Mouse (Mus musculus) kidney, embryonic 15.5 days (tissue): ENCODE measurements around the gene Atp5l. TPM values are rescaled to one million over a fixed set of nuclear protein-coding genes. Genes with fewer than 3 reads are reported as not detected.

Source experiments
- ATAC-seq: fragments of 200-750 bp; cut with Nextera tagmentation; replicated peaks from 2 replicates; pipeline ENCODE4 v1.8.0; 2017; ENCODE audit warnings: moderate TSS enrichment; ENCODE audit not compliant: low FRiP score
- H3K27ac ChIP-seq: fragments of 300-500 bp; sonication (generic); 2 replicates; pipeline ENCODE4 v1.5.1; 2015; ENCODE audit warnings: mild to moderate bottlenecking, inconsistent platforms
- H3K27me3 ChIP-seq: fragments of 300-500 bp; sonication (generic); 2 replicates; pipeline ENCODE4 v1.6.1; 2015; ENCODE audit warnings: inconsistent platforms
- H3K36me3 ChIP-seq: fragments of 300-500 bp; sonication (generic); 2 replicates; pipeline ENCODE4 v1.6.1; 2015; ENCODE audit warnings: inconsistent platforms
- H3K4me1 ChIP-seq: fragments of 300-500 bp; sonication (generic); 2 replicates; pipeline ENCODE4 v1.6.1; 2015; ENCODE audit warnings: inconsistent platforms
- H3K4me2 ChIP-seq: fragments of 300-500 bp; sonication (generic); 2 replicates; pipeline ENCODE4 v1.6.1; 2015; ENCODE audit warnings: moderate library complexity, mild to moderate bottlenecking, inconsistent platforms
- H3K4me3 ChIP-seq: fragments of 300-500 bp; sonication (generic); replicated peaks from 2 replicates; pipeline ENCODE4 v1.5.1; 2015; ENCODE audit warnings: mild to moderate bottlenecking, inconsistent platforms
- H3K9ac ChIP-seq: fragments of 300-500 bp; sonication (generic); 2 replicates; pipeline ENCODE4 v1.6.1; 2015; ENCODE audit warnings: mild to moderate bottlenecking, inconsistent platforms
- H3K9me3 ChIP-seq: fragments of 300-500 bp; sonication (generic); replicated peaks from 2 replicates; pipeline ENCODE4 v1.6.1; 2016; ENCODE audit warnings: inconsistent platforms
- WGBS: fragments of 180-500 bp; shearing (Covaris S2); methylation state at CpG from one replicate; pipeline ENCODE4 v1.1.7; 2015; ENCODE audit warnings: mixed read lengths; 5-methylcytosine and 5-hydroxymethylcytosine counted together
- polyA plus RNA-seq: library from polyadenylated mRNA; unstranded; fragments of >200 nt; fragmentation: Nextera tagmentation; extraction: Ambion mirVana; gene quantifications from 2 replicates; pipeline ENCODE4 v1.2.1, GENCODE M21; 2015

Gene Atp5l
- polyA plus RNA-seq, 1 experiment from 2014 or later = 714 TPM

DNA sequence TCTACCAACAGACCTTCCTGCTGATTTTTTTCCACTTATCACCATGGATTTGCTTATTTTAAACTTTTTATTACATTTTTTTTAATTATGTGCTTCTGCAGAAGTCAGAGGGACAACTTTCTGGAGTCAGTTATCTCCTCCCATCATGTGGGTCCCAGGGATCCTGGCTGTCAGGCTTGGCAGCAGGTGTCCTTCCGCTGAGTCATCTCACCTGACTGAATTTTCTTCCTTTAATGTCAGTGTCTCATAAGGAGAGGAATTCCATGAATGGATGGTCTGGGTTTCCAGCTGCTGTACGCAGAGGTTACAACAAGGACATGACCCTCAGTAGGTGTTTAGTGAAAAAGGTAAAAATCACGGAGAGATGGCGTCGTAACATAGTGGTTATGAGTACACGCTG lies 29.3 kb downstream of the Atp5l start:
- H3K27ac ChIP-seq = no peak overlapping the region
- no peak overlapping the region for H3K9ac ChIP-seq
- ATAC-seq = no peak
- WGBS = 87% methylated on average over 6 of the region's 6 CpGs
- no peaks in the 10 kb centered on the region for H3K36me3 ChIP-seq
- H3K9me3 ChIP-seq = no peaks in the 10 kb centered on the region
- H3K27me3 ChIP-seq = no peaks in the 10 kb centered on the region
- no peak overlapping the region for H3K4me3 ChIP-seq
- no peaks in the 10 kb centered on the region for H3K4me1 ChIP-seq
- H3K4me2 ChIP-seq = no peak overlapping the region

DNA sequence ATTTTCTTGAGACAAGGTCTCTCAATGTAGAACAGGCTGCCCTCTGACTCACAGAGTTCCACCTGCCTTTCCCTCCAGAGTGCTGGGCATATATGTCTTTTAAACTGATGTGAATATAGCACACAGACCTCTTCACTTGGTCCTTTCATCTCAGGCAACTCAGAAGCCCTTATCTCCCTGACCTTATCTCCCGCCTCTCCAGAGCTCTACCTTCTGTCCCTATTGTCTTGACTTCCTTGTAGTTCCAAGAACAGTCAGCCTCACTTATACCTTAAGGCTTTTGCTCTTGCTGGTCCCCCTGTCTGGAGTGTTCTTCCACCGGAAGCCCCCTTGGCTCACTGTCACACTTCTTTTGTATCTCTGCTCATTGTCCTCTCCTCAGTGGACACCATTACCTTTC lies 30.4 kb downstream of the Atp5l start:
- no peak overlapping the region for H3K9ac ChIP-seq
- H3K4me2 ChIP-seq = no peak overlapping the region
- no peak overlapping the region for H3K4me3 ChIP-seq
- WGBS = 69% methylated on average over 2 of the region's 2 CpGs
- no peaks in the 10 kb centered on the region for H3K9me3 ChIP-seq
- H3K27me3 ChIP-seq = no peaks in the 10 kb centered on the region
- no peak overlapping the region for H3K27ac ChIP-seq
- no peaks in the 10 kb centered on the region for H3K4me1 ChIP-seq
- no peaks in the 10 kb centered on the region for H3K36me3 ChIP-seq
- no peak for ATAC-seq

DNA sequence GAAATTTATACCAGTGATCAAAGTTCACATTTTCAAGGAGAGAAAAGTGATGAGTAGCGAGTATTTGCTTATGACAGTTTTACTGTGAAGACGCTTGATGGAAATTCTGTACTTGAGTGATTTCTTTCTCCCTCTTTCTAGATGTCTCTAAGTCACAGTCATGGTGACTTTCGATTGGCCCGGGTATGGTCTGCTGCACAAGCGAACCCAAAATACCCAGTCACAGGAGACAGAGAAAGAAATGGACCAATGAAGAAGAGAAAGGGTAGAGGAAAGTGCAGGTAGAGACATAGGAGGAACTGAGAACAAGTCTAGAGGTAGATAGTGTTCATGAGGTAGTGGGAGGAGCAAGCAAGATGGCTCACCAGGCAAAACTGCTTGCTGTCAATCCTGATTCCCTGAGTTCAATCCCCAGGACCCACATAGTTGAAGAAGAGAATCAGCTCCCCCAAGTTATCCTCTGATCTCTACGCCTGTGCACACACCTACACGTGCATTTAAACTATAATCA lies 32.4 kb downstream of the Atp5l start:
- H3K4me2 ChIP-seq = no peak overlapping the region
- no peaks in the 10 kb centered on the region for H3K9me3 ChIP-seq
- 90% methylated on average over 7 of the region's 7 CpGs for WGBS
- no peak for ATAC-seq
- peaks cover 3% of the 10 kb centered on the region for H3K4me1 ChIP-seq
- H3K27me3 ChIP-seq = no peaks in the 10 kb centered on the region
- H3K9ac ChIP-seq = no peak overlapping the region
- H3K27ac ChIP-seq = no peak overlapping the region
- no peaks in the 10 kb centered on the region for H3K36me3 ChIP-seq
- H3K4me3 ChIP-seq = no peak overlapping the region

DNA sequence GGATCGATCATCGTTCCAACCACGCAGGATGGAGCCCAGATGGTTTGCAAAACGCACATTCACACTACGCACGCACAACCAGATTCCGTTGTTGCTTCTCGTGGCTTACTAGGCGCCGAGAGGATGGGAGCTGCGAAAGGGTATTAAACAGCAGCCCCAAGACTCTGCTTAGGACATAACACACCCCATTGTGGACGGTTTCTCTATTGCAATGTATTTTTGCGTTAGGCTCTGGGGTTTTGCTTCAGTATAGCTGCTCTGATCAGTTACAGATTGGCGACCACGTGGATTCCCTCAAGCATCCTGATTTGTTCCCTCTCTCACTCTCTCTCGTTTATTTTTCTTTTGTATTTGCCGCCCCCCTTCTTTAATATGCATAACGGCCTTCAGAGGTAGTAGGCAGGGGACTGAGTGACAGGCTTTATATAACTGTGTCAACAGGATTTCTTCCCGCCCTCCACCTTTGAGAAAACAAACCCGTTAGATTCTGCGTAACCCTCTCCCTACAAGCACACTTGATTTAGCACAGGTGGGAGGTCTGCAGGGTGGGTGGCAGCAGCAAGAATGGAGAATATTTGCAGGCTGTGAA lies 37.5 kb downstream of the Atp5l start:
- H3K9ac ChIP-seq = peak overlapping the region; percentile 78
- H3K4me3 ChIP-seq = peak overlapping the region; percentile 99
- peak overlapping the region; percentile 99 for H3K27ac ChIP-seq
- peaks cover 31% of the 10 kb centered on the region for H3K4me1 ChIP-seq
- ATAC-seq = peak; percentile 0; the same call in 1 of the 2 replicates
- no peaks in the 10 kb centered on the region for H3K27me3 ChIP-seq
- under 1% methylated on average over 21 of the region's 21 CpGs for WGBS
- peak overlapping the region; percentile 83 for H3K4me2 ChIP-seq
- 0 out of 2 replicates have a peak, but pooled peaks cover under 1% of the 10 kb centered on the region for H3K36me3 ChIP-seq
- H3K9me3 ChIP-seq = no peaks in the 10 kb centered on the region

DNA sequence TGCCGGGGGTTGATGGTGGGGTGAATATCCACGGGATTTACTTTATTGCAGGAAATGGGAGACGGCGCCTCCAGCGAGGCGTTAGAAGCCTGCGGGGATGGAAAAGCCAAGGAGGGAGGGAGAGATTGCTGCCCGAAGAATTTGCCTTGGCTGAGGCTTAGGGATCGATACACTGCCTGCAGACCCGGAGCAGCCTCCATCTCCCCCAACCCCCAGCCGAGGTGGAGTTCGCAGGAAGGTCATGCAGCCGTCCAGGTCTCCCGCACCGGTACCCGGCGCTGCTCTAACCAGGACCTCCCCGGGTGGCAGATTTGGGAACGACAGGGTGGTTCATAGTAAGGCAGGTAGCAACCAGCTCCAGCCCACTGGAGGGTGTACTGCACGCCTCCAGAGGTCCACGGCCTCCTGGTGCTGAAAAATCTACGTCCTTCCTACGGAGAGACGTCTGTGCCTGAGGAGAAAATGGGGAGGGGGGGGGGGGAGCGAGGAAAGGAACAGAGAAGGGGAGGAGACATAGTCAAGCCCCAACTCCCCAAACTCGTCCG lies 38.0 kb downstream of the Atp5l start:
- H3K27ac ChIP-seq = peak overlapping the region; percentile 99
- H3K4me2 ChIP-seq = peak overlapping the region; percentile 83
- WGBS = under 1% methylated on average over 26 of the region's 27 CpGs
- peak overlapping the region; percentile 99 for H3K4me3 ChIP-seq
- H3K9ac ChIP-seq = peak overlapping the region; percentile 78
- ATAC-seq = peak; percentile 69
- H3K4me1 ChIP-seq = peaks cover 37% of the 10 kb centered on the region
- H3K27me3 ChIP-seq = no peaks in the 10 kb centered on the region
- no peaks in the 10 kb centered on the region for H3K9me3 ChIP-seq
- 0 out of 2 replicates have a peak, but pooled peaks cover 4% of the 10 kb centered on the region for H3K36me3 ChIP-seq

DNA sequence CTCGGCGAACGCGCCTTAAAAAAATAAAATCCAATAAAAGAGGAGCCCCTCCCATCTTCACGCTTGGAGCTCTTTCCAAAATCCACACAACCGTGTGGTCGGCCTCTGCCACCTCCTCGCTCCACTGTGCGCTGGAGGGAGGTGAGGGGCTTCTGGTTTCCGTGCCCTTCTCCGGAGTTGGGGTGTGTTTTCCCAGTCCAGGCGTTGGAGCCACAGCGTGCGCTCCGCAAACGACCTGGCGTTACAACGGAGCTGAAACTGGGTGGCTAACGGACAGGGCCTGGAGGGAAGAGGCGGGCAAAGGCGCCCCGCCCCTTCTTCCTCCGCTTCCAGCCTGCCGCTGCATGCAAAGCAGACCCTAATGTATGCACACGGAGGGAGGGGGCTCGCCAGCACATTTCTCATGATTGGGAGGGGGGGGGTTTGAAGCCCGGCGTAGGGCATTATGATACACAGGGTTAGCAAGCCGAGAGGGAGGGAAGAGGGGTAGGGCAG lies 38.6 kb downstream of the Atp5l start:
- H3K4me2 ChIP-seq = peak overlapping the region; percentile 83
- 0 out of 2 replicates have a peak, but pooled peaks cover 4% of the 10 kb centered on the region for H3K36me3 ChIP-seq
- WGBS = under 1% methylated on average over 28 of the region's 29 CpGs
- ATAC-seq = peak; percentile 81
- no peaks in the 10 kb centered on the region for H3K9me3 ChIP-seq
- peak overlapping the region; percentile 78 for H3K9ac ChIP-seq
- peaks cover 42% of the 10 kb centered on the region for H3K4me1 ChIP-seq
- H3K4me3 ChIP-seq = peak overlapping the region; percentile 99
- H3K27me3 ChIP-seq = no peaks in the 10 kb centered on the region
- peak overlapping the region; percentile 99 for H3K27ac ChIP-seq

DNA sequence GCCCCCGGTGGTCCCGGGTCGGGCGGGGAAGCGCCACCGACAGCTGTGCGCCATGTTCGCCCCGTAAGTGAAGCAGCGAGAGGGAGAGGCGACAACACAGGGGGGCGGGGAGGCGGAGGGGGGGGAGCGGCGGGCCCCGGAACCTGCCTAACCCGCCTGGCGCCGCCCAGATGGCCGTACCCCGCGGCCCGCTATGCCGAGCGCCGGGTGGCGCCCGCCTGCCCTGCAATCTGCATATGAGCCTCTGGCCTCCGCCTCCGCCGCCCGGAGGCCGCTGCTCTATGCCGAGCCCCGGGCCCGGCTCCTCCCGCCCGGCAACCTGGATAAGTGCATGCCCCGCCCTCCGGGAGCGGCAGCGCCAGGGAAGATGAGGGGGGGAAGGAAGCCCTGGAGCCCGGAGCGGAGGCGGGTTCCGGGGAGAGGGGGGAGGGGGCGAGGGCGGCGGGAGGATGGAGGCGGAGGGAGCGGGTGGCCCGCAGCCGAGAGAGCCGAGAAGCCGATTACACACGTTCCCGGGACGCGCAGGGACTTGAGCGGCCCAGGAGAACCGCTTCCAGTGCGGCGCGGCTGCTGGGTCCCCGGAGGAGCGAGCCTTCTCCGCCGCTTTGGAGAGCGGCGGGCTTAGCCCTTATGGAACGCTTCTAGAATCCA lies 39.2 kb downstream of the Atp5l start, which contains the start of gene Kmt2a:
Gene Kmt2a (minus strand): TSS at position 76 of the 651 bp plus-strand sequence.
- Histone ChIP-seq H3K4me1 (peaks cover 47% of the 10 kb centered on the region), H3K9ac (peak within 1 kb of the TSS; percentile 98), H3K9me3 (no peaks in the 10 kb centered on the region), H3K27ac (peak within 1 kb of the TSS; percentile 99), H3K27me3 (no peaks in the 10 kb centered on the region), H3K4me2 (peak within 1 kb of the TSS; percentile 91), H3K36me3 (0 out of 2 replicates have a peak, but pooled peaks cover 4% of the 10 kb centered on the region), H3K4me3 (peak within 1 kb of the TSS; percentile 99)
- peak; percentile 81 for ATAC-seq
- WGBS = under 1% methylated on average over 59 of the region's 71 CpGs

DNA sequence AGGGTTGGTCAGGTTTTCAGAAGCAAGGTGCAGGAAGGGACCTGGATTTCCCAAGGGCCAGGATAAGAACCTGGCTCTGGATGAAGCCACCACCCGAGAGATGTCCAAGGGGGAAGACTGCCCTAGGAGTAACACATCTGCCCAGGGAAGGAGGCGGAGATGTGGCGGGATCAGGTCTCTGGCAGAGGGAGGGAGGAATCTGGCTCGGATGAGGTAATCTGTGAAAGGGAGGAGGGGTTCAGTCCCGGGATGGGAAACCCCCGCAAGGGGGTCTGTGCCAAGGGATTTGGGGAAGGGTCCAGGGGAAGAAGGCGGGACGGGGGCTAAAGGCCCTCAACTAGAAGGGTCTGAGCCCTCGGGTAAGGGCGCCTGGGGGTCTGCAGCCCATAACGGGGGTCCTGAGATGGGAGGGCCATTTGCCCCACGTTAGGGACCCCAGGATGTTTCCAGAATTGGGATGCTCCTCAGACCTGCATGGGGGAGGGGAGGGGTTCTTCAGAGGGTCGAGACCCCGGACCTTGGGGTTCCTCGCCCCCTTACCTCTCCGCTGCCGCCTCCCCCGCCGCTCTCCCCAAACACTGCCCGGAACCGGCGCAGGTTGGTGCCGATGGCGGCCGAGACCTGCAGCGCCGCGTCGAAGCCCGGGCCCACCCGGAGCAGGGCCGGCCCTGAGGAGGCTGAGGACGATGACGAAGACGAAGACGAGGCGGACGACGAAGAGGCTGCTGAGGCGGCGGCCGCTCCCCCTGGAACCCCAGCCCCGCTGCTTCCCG lies 40.0 kb downstream of the Atp5l start:
- H3K9me3 ChIP-seq = no peaks in the 10 kb centered on the region
- no peaks in the 10 kb centered on the region for H3K27me3 ChIP-seq
- WGBS = under 1% methylated on average over 42 of the region's 44 CpGs
- H3K27ac ChIP-seq = peak overlapping the region; percentile 99
- H3K4me1 ChIP-seq = peaks cover 53% of the 10 kb centered on the region
- H3K4me2 ChIP-seq = peak overlapping the region; percentile 91
- peak; percentile 13 for ATAC-seq
- 0 out of 2 replicates have a peak, but pooled peaks cover 4% of the 10 kb centered on the region for H3K36me3 ChIP-seq
- H3K9ac ChIP-seq = peak overlapping the region; percentile 98
- peak overlapping the region; percentile 99 for H3K4me3 ChIP-seq

DNA sequence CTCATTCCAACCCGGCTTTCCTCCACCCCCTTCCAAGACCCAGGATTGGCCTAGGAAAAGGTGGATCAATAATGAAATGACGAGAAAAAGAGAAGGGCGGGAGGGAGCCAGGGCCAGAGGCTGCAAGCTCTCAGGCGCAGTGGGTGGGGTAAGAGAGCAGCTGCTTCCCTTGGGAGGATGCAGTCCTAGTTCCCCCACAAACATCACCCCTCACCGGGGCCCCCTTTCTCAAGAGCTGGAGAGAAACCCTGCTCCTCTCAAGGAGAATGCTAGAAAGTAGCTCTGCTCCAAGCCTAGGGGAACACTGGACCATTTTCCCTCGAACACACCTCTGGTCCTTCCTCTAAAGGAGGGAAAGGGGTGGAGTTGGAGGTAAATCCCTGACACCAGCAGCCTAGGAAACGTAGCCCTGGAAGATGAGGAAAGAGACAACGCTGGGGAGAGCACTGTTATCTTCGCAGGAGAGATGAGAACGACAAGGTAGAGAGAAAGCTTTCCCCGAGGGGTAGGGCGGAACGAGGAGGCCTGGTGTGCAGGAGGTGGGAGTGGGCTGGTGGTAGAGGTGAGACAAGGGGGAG lies 40.8 kb downstream of the Atp5l start:
- Histone ChIP-seq H3K4me3 (peak overlapping the region; percentile 99), H3K9ac (peak overlapping the region; percentile 98), H3K4me1 (peaks cover 57% of the 10 kb centered on the region), H3K4me2 (peak overlapping the region; percentile 91), H3K9me3 (no peaks in the 10 kb centered on the region), H3K36me3 (0 out of 2 replicates have a peak, but pooled peaks cover 4% of the 10 kb centered on the region), H3K27ac (peak overlapping the region; percentile 99), H3K27me3 (no peaks in the 10 kb centered on the region)
- no peak for ATAC-seq
- under 1% methylated on average over 13 of the region's 13 CpGs for WGBS

DNA sequence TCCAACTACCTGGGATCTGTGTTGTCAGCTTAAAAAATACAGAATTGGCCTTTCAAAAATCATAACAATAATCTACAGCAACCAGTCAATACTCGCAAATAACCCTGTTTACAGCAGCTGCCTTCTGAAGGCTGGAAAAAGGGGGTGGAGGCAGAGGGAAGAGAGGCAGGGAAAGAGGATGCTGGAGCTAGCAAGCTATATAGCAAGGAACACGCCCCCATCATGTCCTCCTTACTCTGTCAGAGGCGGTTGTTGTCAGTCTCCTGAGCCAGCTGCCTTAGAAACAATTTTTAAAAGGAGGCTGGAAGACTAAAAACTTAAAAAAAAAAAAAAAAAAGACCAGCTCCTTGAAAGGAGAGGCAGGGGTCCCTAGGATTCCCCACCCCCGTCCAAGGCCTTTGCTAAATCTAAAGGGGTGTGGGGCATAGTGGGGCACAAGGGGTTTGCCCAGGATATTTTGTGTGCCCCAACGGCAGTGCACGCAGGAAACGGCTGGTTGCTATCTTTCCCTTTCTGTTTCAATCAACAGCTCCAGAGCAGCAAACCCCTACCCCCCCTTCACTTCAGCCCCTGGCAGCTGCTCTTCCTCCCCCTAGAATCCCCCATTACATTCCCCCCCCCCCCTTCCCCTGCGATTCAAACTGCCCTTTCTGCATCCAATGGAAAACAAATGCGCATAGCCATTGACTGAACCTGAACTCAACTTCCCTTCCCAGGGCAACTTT lies 41.6 kb downstream of the Atp5l start:
- H3K9ac ChIP-seq = peak overlapping the region; percentile 98
- H3K27ac ChIP-seq = 0 out of 2 replicates have a peak overlapping the region, but pooled peaks have one; percentile 99
- no peaks in the 10 kb centered on the region for H3K27me3 ChIP-seq
- H3K4me1 ChIP-seq = peaks cover 66% of the 10 kb centered on the region
- no peak for ATAC-seq
- WGBS = 15% methylated on average over 9 of the region's 9 CpGs
- H3K9me3 ChIP-seq = no peaks in the 10 kb centered on the region
- peak overlapping the region; percentile 91 for H3K4me2 ChIP-seq
- 0 out of 2 replicates have a peak, but pooled peaks cover 4% of the 10 kb centered on the region for H3K36me3 ChIP-seq
- peak overlapping the region; percentile 99 for H3K4me3 ChIP-seq
